ENCODE assay signal across 8 mouse cellular contexts in the genomic region with DNA sequence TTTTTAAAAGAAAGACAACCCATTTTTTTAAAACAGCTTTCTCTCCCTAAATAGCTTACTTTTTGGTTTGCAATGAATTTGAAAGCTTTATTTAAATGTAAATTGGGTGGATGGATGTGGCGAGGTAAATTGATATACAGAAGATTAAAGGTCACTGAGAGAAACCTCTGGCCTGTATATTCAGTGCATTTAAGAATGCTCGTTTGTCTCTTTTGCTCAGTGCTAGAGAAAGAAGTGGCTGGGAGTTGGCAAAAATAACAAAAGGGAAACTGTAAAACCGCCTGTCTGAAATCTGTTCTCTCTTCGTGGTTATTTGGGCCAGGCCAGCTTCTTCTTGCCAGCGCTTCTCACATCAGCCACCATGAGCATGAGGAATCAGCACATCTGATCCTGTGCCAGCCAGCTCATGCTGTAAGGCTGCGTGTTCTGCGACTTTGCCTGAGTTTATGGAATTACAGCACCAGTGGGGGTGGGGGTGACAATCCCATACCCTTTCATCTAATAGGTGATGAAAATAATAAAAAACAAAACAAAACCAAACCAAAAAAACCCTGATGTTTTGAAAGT.
DNase-seq lines count a peak whose midpoint lies in the region; ATAC-seq and TF ChIP-seq lines count a peak whose summit lies in the region.

No protein-coding gene starts in this region.

- intact Hi-C loops in heart, adult 2 months (cut with DNase I) = loop anchor here (10.0 kb wide), 1 partner anchor 244 kb away; no protein-coding TSS in a partner anchor

- WGBS in heart, adult 2 months = 52% methylated on average over 7 of the region's 7 CpGs
- 42% methylated on average over 7 of the region's 7 CpGs for WGBS in midbrain, embryonic 12.5 days
- 57% methylated on average over 7 of the region's 7 CpGs for WGBS in liver, embryonic 11.5 days

- TF ChIP-seq EP300 in heart, adult 2 months (IDR thresholded peaks at IDR 0.05; ENCODE audit: insufficient read depth, low read depth, low read length) = no peak

- no peak overlapping the region for H3K4me2 ChIP-seq in midbrain, embryonic 12.5 days (replicated peaks)
- H3K4me2 ChIP-seq in liver, embryonic 11.5 days = no peak overlapping the region

- no peaks in the 10 kb centered on the region for H3K9me3 ChIP-seq in midbrain, embryonic 12.5 days
- no peaks in the 10 kb centered on the region for H3K9me3 ChIP-seq in liver, embryonic 11.5 days (ENCODE audit: control insufficient read depth, low read length)

- H3K27ac ChIP-seq in heart, adult 2 months = no peak overlapping the region
- peak overlapping the region; percentile 15; the same call in 1 of the 2 replicates for H3K27ac ChIP-seq in midbrain, embryonic 12.5 days (replicated peaks)
- H3K27ac ChIP-seq in liver, embryonic 11.5 days (ENCODE audit: low read depth, low read length) = no peak overlapping the region

- no peaks in the 10 kb centered on the region for H3K36me3 ChIP-seq in heart, adult 2 months (ENCODE audit: control insufficient read depth, insufficient read depth, low read length)
- H3K36me3 ChIP-seq in midbrain, embryonic 12.5 days = no peaks in the 10 kb centered on the region
- H3K36me3 ChIP-seq in liver, embryonic 11.5 days (ENCODE audit: control insufficient read depth, insufficient read depth, low read length) = no peaks in the 10 kb centered on the region

- H3K9ac ChIP-seq in heart, adult 2 months (ENCODE audit: low read depth, low read length) = no peak overlapping the region
- no peak overlapping the region for H3K9ac ChIP-seq in midbrain, embryonic 12.5 days (replicated peaks)
- H3K9ac ChIP-seq in liver, embryonic 11.5 days (ENCODE audit: low read depth, low read length) = no peak overlapping the region

- no peaks in the 10 kb centered on the region for H3K27me3 ChIP-seq in heart, adult 2 months (ENCODE audit: control insufficient read depth, insufficient read depth, low read length)
- no peaks in the 10 kb centered on the region for H3K27me3 ChIP-seq in midbrain, embryonic 12.5 days
- H3K27me3 ChIP-seq in liver, embryonic 11.5 days (replicated peaks; ENCODE audit: control insufficient read depth, insufficient read depth, low read length) = no peaks in the 10 kb centered on the region

- no peak for ATAC-seq in midbrain, embryonic 12.5 days (ENCODE audit: low FRiP score, low read depth)
- ATAC-seq in liver, embryonic 11.5 days (replicated peaks; ENCODE audit: low FRiP score) = no peak

- no peak overlapping the region for H3K4me3 ChIP-seq in heart, adult 2 months
- H3K4me3 ChIP-seq in midbrain, embryonic 12.5 days = no peak overlapping the region
- H3K4me3 ChIP-seq in liver, embryonic 11.5 days (ENCODE audit: low read depth, low read length) = no peak overlapping the region

- H3K4me1 ChIP-seq in heart, adult 2 months (ENCODE audit: control insufficient read depth, insufficient read depth, low read length) = peaks cover 2% of the 10 kb centered on the region
- H3K4me1 ChIP-seq in midbrain, embryonic 12.5 days = peaks cover 6% of the 10 kb centered on the region
- H3K4me1 ChIP-seq in liver, embryonic 11.5 days (replicated peaks; ENCODE audit: control insufficient read depth, insufficient read depth, low read length) = no peaks in the 10 kb centered on the region

- no peak for TF ChIP-seq CTCF in heart, adult 2 months (IDR thresholded peaks at IDR 0.05)

- no peak for TF ChIP-seq POLR2A in heart, adult 2 months (IDR thresholded peaks at IDR 0.05; ENCODE audit: insufficient read depth, low read depth, low read length)

- DNase-seq in heart, adult 2 months = peak; percentile 22 to 28
- no peak for DNase-seq in heart, postnatal 4 days
- peak; percentile 17 for DNase-seq in adrenal gland, adult 8-10 months
- DNase-seq in frontal cortex, postnatal 10 days (ENCODE audit: low spot score in 2 of 2) = peak; percentile 43 to 50
- peak; percentile 34 to 63 for DNase-seq in layer of hippocampus, adult 8-10 months (ENCODE audit: low spot score in 2 of 2)
- no peak for DNase-seq in thymus, postnatal 10 days (ENCODE audit: low spot score in 2 of 2)
- no peak for DNase-seq in liver, embryonic 11.5 days (ENCODE audit: low spot score)

- H3K79me2 ChIP-seq in heart, adult 2 months (replicated peaks; ENCODE audit: control insufficient read depth, insufficient read depth, low read length) = no peaks in the 10 kb centered on the region

Comparison
In these comparisons a context has a peak if more than half of its experiments do, and no peak if none do; other contexts are left out.
1. DNase-seq: peak in heart, adult 2 months (2 of 2), adrenal gland, adult 8-10 months (single experiment), frontal cortex, postnatal 10 days (2 of 2) and layer of hippocampus, adult 8-10 months (2 of 2); none in heart, postnatal 4 days (single experiment), thymus, postnatal 10 days (0 of 2) and liver, embryonic 11.5 days (single experiment).